Mouse (Mus musculus) common myeloid progenitor, adult 5-6 weeks (primary cell): ENCODE results near the gene Ccnq. TPM values are rescaled to one million over a fixed set of nuclear protein-coding genes. Genes with fewer than 3 reads are reported as not detected.

Experiments used
- ATAC-seq: replicated peaks from 2 replicates; pipeline ENCODE4 v1.8.0; 2016; ENCODE audit warnings: low read depth, mild to moderate bottlenecking, moderate TSS enrichment, inconsistent platforms; ENCODE audit not compliant: poor library complexity, severe bottlenecking
- total RNA-seq: library from RNA; stranded (forward); fragments of 200-1000, 187-1606 nt; gene quantifications from 2 replicates; pipeline ENCODE4 v1.2.3, GENCODE M21; 2017

Gene Ccnq
- total RNA-seq, 1 experiment from 2014 or later: 31.2 TPM

GRCm38 (mm10) chr11:78706026-78706425, 45.5 kb downstream of the Ccnq start:
- ATAC-seq: no peak

GRCm38 (mm10) chr11:78703085-78703484, 48.4 kb downstream of the Ccnq start:
- no peak for ATAC-seq

DNA sequence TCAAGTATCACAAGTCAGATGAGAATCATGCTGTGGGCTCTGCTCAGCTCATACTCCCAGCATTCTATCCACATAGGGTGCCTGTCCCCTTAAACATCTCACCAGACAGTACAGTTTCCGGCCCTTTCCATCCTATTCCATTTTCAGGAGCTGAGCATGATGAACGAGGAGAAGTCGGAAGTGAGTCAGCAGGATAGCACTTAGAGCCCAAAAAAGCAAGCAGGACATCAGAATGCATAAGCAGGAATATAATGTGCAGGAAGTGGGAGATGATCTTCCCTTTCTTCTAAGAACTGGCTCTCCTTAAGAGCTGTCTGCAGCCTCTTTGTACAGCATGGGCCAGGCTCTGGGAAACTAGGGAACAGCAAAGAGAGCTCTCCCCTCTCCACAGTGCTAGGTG, 49.2 kb downstream of the Ccnq start:
- no peak for ATAC-seq

Other genes with a start within 250 kb of the Ccnq start
- gene Sebox, start 248.3 kb downstream of the Ccnq start, total RNA-seq: 0.82 TPM in 1 of 2 replicates, not detected in the other
- gene Tmem199, start 239.6 kb downstream of the Ccnq start, total RNA-seq: 23.4 and 24.8 TPM in 2 replicates
- gene Poldip2, start 239.5 kb downstream of the Ccnq start, total RNA-seq: 61.4 and 70.8 TPM in 2 replicates
- 2.0 and 4.2 TPM in 2 replicates for gene Tnfaip1, start 215.4 kb downstream of the Ccnq start, total RNA-seq
- 150 and 174 TPM in 2 replicates for gene Ift20, start 215.4 kb downstream of the Ccnq start, total RNA-seq
- gene Tmem97, start 201.0 kb downstream of the Ccnq start, total RNA-seq: 44.3 and 56.2 TPM in 2 replicates
- 23.5 and 36.4 TPM in 2 replicates for gene Nlk, start 54.4 kb downstream of the Ccnq start, total RNA-seq
- 26.8 and 55.2 TPM in 2 replicates for gene Lyrm9, start 74.9 kb upstream of the Ccnq start, total RNA-seq
- not detected in 2 replicates for gene Nos2, start 169.1 kb upstream of the Ccnq start, total RNA-seq
- 146 and 172 TPM in 2 replicates for gene Lgals9, start 233.2 kb upstream of the Ccnq start, total RNA-seq